Mouse (Mus musculus) bone marrow, adult 2 months (tissue): ENCODE measurements around the gene Npm1. TPM values are rescaled to one million over a fixed set of nuclear protein-coding genes. Genes with fewer than 3 reads are reported as not detected.

Experiments
- H3K27ac ChIP-seq: fragments of 200-500 bp; 2 replicates; pipeline ENCODE4 v1.5.1; 2012; ENCODE audit warnings: low read depth, mild to moderate bottlenecking, control low read depth, inconsistent platforms, low read length; ENCODE audit not compliant: control insufficient read depth, poor library complexity, insufficient read depth
- H3K4me1 ChIP-seq: fragments of 200-500 bp; 2 replicates; pipeline ENCODE4 v1.6.1; 2011; ENCODE audit warnings: low read length; ENCODE audit not compliant: control insufficient read depth, insufficient read depth
- H3K4me3 ChIP-seq: fragments of 200-500 bp; replicated peaks from 2 replicates; pipeline ENCODE3; 2011; ENCODE audit warnings: mild to moderate bottlenecking, low read depth, low read length, control low read depth; ENCODE audit not compliant: control insufficient read depth
- CTCF ChIP-seq: fragments of 200-500 bp; IDR thresholded peaks from 2 replicates; pipeline ENCODE4 v1.5.1; 2011; ENCODE audit warnings: low read length, control low read depth; ENCODE audit not compliant: control insufficient read depth, insufficient read depth
- POLR2A ChIP-seq: fragments of 200-500 bp; IDR thresholded peaks from 2 replicates; pipeline ENCODE4 v1.6.1; 2011; ENCODE audit warnings: low read depth, mild to moderate bottlenecking, control low read depth, low read length, borderline replicate concordance; ENCODE audit not compliant: control insufficient read depth
- WGBS: fragments of 180-500 bp; shearing (Covaris S2); methylation state at CpG from one replicate; pipeline ENCODE4 v1.1.7; 2018; 5-methylcytosine and 5-hydroxymethylcytosine counted together
- polyA plus RNA-seq: library from polyadenylated mRNA; stranded (reverse); fragments of >200 nt; gene quantifications from 2 replicates; pipeline ENCODE4 v1.2.4, GENCODE M21; 2011; ENCODE audit warnings: low replicate concordance; ENCODE audit not compliant: missing spikeins, insufficient read depth, insufficient read length

Npm1 gene
- polyA plus RNA-seq, 1 experiment = 1,387 TPM

- 13% methylated on average over 9 of the region's 9 CpGs for WGBS
- peak; percentile 74 for TF ChIP-seq CTCF
- TF ChIP-seq POLR2A = no peak
Observed at GRCm38 (mm10) chr11:33170489-33170888, 7.5 kb upstream of the Npm1 start.

GRCm38 (mm10) chr11:33162211-33162997, 602 bp downstream of the Npm1 start:
- H3K4me1 ChIP-seq = no peaks in the 10 kb centered on the region; the same call in 1 of the 2 replicates
- 3% methylated on average over 53 of the region's 53 CpGs for WGBS
- peak overlapping the region; percentile 80 for H3K4me3 ChIP-seq
- no peak for TF ChIP-seq POLR2A
- no peak for TF ChIP-seq CTCF
- peak overlapping the region; percentile 52 for H3K27ac ChIP-seq

More at GRCm38 (mm10) chr11:33170489-33170888, 7.5 kb upstream of the Npm1 start:
- Histone ChIP-seq H3K27ac (no peak overlapping the region), H3K4me3 (no peak overlapping the region), H3K4me1 (no peaks in the 10 kb centered on the region)

GRCm38 (mm10) chr11:33159741-33160140, 3.3 kb downstream of the Npm1 start:
- 86% methylated on average over 3 of the region's 3 CpGs for WGBS
- TF ChIP-seq CTCF (no peak), POLR2A (no peak)
- Histone ChIP-seq H3K4me1 (no peaks in the 10 kb centered on the region; the same call in 1 of the 2 replicates), H3K4me3 (no peak overlapping the region), H3K27ac (no peak overlapping the region)

- Histone ChIP-seq H3K27ac (no peak overlapping the region), H3K4me1 (no peaks in the 10 kb centered on the region), H3K4me3 (no peak overlapping the region)
- TF ChIP-seq POLR2A (no peak), CTCF (no peak)
- WGBS = 80% methylated on average over 2 of the region's 2 CpGs
Observed at GRCm38 (mm10) chr11:33157453-33158196, 5.4 kb downstream of the Npm1 start.

GRCm38 (mm10) chr11:33156436-33157015, 6.5 kb downstream of the Npm1 start:
- Histone ChIP-seq H3K27ac (no peak overlapping the region), H3K4me3 (no peak overlapping the region), H3K4me1 (no peaks in the 10 kb centered on the region)
- no peak for TF ChIP-seq CTCF
- TF ChIP-seq POLR2A = no peak
- WGBS = 84% methylated on average over 4 of the region's 4 CpGs

- Histone ChIP-seq H3K4me1 (no peaks in the 10 kb centered on the region), H3K27ac (no peak overlapping the region), H3K4me3 (no peak overlapping the region)
- TF ChIP-seq POLR2A = no peak
- TF ChIP-seq CTCF = no peak
- WGBS = 77% methylated on average over 3 of the region's 3 CpGs
Observed at GRCm38 (mm10) chr11:33154459-33154858, 8.5 kb downstream of the Npm1 start.

- no peak for TF ChIP-seq POLR2A
- no peak for TF ChIP-seq CTCF
- H3K4me3 ChIP-seq = no peak overlapping the region
- no peak overlapping the region for H3K27ac ChIP-seq
- H3K4me1 ChIP-seq = no peaks in the 10 kb centered on the region
- whole genome bisulfite sequencing = 78% methylated on average over 1 of the region's 1 CpGs
Observed at GRCm38 (mm10) chr11:33152997-33153396, 10.0 kb downstream of the Npm1 start.

GRCm38 (mm10) chr11:33151780-33152145, 11.2 kb downstream of the Npm1 start:
- Histone ChIP-seq H3K27ac (no peak overlapping the region), H3K4me3 (no peak overlapping the region), H3K4me1 (no peaks in the 10 kb centered on the region)
- TF ChIP-seq CTCF (no peak), POLR2A (no peak)
- WGBS = 79% methylated on average over 4 of the region's 4 CpGs
